Mouse (Mus musculus) bone marrow macrophage, adult 2 months (primary cell): Measurements from ENCODE around the gene Adarb2.

Source experiments
- CTCF ChIP-seq: IDR thresholded peaks from 2 replicates; pipeline ENCODE4 v1.5.1; 2012; ENCODE audit warnings: low read depth, mild to moderate bottlenecking, low read length, moderate library complexity
- POLR2A ChIP-seq: IDR thresholded peaks from 2 replicates; pipeline ENCODE4 v1.6.1; 2012; ENCODE audit warnings: mild to moderate bottlenecking, low read depth, low read length, borderline replicate concordance

GRCm38 (mm10) chr13:8525748-8526631, 323.3 kb downstream of the Adarb2 start:
- TF ChIP-seq CTCF (no peak), POLR2A (no peak)
